Mouse (Mus musculus) brain, embryonic 14.5 days (tissue): ENCODE data around the gene Pak1ip1.

Experiments
- CTCF ChIP-seq: fragments of 200-500 bp; IDR thresholded peaks from 2 replicates; pipeline ENCODE4 v1.5.1; 2012; ENCODE audit warnings: inconsistent platforms, mild to moderate bottlenecking, moderate library complexity, borderline replicate concordance; ENCODE audit not compliant: insufficient read depth, insufficient read length; ENCODE audit errors: extremely low read depth
- POLR2A ChIP-seq: fragments of 200-500 bp; IDR thresholded peaks from 2 replicates; pipeline ENCODE4 v1.6.1; 2012; ENCODE audit warnings: mild to moderate bottlenecking, inconsistent platforms, borderline replicate concordance; ENCODE audit not compliant: poor library complexity, insufficient read depth, insufficient read length, severe bottlenecking; ENCODE audit errors: extremely low read depth

DNA sequence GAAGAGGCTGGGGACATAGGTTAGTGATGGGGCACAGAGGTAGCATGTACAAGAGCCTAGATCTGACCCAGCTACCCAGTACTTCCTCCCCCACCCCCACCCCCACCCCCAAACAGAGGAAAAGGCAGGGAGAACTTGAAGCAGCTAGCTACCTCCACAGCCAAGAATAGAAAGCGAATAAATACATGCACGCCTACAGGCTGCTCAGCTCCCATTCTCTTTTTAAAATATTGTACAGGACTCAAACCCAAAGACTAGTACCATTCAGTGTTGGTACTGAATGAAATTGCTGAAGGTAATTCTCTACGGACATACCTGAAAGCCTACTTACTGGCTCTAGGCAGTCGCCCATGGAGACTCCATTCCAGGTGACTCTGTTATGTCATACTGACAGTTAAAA is 41.7 kb downstream of the Pak1ip1 start:
- no peak for TF ChIP-seq CTCF
- no peak for TF ChIP-seq POLR2A
